Mouse (Mus musculus): ENCODE measurements around the gene Gm42906.

The Gm42906 gene

DNA sequence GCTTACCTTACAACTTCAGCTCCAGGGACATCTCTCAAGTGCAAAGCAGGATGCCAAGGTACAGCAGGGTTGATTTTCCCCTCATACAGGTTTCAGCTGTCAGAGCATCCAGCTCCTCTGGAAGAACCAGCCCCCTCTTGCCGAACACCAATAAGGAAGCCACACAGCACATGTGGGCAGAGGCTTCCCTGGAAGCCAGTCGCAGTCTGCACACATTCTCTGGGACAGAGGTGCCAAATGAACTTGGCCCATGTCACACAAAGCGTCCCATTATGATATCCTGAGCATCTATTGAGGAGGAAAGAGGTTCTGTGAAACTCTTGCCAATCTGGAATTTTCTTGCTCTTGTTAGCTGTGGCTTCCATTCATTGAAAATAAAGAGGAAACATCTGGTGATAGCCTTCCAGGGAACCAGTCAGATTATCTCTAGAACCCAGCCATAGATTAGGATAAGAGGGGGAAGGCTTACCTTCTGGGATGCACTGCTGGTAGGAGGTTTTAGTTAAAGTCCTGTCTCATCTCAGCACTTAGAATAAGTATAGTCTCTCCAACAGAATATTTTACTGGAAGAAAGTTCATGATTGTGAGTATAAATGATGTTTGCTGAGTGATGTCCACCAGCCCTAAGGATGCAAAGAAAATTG is at the start of gene Gm42906:
Gene Gm42906 (minus strand): TSS at position 51 of the 644 bp plus-strand sequence.
- no peak for DNase-seq

DNA sequence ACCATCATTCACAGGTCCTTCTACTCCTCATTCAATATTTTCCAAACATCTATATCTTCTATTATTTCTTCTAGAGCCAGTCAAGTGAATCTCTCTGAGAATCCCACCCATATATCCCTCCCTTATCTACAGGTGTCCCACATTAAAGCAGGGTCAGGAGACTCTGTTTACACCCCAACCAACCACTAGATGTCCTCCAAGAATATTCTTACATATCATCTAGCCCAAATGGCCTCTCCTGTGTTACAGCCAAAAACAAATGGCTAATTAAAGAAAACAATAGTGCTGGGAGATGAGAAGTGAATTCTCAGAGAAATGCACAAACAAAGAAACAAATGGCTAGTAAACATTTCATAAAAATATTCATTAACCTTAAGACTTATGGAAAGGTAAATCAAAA is 17.7 kb upstream of the Gm42906 start:
- no peak for DNase-seq

DNA sequence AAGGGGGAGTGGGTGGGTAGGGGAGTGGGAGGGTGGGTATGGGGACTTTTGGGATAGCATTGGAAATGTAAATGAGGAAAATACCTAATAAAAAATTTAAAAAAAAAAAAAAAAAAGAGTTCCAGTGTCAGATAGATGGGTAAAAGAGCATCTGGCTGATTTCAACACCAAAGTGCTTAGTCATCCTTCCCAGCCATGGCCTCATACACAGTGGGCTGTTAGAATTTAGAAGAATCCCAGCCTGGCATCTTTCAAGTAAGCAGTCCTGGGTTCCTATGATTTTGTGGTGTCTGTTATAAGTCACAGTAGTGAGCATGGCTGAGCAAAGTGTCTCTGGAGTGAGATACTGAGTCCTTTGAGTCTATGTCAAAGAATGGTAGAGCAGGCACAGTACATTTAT is 7.1 kb upstream of the Gm42906 start:
- no peak for DNase-seq

DNA sequence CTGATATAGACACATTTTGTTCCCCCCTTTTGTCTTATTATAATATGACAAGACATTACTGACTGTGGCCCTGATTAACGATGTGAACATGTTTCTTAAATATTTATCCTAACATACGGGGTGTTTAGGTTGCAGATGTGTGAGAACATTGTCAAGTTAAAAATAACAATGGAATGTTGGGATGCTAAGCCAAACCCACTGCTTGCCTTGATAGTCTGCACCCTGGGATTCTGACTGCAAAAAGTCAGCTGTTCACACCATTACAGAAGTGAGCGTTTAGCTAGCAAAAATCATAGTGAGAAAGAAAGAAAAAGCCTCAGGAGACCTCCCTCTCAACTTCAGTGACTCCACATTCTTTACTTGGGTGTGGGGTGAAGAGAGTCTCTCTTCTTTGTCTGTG is 1.5 kb downstream of the Gm42906 start:
- DNase-seq = no peak

DNA sequence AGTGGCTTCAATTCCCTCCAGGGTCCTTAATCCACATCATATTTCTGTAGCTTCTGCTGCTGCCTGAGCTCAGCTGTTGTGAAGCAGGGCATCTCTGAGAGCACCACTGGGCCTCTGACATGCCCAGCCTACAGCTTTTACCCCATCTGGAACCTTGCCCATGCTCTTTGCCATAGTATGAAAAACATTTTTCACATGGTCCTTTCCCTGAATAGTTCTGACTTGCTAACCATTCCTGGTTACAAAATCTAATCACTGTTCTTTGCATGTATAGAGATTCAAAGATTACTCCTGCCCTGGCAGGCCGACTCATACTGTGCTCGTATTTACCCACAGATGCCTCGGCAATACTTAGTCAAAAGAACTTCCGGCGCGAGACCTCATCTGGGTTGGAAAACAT is 5.3 kb downstream of the Gm42906 start:
- no peak for DNase-seq

DNA sequence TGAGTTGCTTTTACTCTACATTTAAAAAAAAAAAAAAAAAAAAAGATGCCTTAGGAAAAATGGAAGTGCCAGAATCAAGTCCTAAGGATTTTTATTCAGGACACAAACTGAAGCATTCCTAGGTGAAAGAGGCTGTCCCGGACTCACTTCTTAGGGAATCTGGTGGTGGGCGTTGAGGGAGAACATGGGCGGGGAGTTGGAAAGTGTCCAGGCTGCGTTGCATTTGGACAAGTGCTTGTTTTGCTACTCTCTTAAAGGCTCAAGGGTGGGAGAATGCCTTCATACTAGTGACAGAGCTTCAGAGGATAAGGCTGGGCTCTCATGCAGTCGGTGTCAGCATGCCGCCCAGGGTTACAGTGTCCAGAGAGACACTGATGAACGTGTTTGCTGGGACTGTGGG is 6.1 kb downstream of the Gm42906 start:
- DNase-seq = no peak

DNA sequence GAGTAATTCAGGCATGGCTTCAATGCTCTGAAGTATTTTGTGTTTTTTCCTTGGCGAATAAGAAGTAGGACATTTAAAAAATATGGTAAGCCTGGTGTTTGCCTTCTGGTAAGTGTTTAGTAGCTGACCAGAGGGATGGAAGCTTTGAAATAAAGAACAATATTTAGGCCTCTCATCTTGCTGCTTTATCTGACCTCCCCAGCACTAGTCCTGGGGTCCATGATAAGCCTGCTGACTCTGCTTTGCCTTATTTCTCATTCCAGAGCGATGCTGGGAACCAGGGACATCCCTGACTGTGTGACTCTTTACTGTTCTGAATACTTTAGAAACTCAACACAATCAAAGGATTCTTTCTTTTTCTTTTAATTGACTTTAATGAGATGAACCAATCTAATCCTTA is 9.4 kb downstream of the Gm42906 start:
- DNase-seq = no peak

DNA sequence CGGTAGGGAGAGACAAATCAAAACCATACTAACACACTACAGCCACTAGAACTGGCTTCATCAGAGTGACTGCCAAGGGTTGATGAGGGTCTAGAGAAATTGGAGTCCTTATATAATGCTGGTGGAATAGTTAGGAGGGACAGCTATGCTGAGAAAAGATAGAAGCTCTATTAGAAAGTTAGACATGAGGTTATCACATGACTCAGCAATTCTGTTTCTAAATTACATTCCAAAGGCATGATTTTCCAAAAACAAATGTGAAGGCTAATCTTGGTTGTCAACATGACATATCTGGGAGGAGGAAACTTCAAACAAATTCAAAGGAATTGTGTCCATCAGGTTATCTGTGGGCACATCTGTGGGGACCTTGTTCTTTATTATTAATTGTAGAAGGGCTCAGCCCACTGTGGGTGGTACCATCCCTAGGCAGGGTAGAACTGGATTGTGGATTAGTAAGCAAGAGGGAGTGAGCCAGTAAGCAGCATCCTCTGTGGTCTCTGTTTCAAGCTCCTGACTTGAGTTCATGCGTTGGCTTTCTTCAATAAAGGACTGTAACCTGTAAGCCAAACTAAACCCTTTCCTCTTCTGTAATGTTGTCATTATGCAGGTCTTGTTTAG is 10.4 kb downstream of the Gm42906 start:
- DNase-seq = no peak

DNA sequence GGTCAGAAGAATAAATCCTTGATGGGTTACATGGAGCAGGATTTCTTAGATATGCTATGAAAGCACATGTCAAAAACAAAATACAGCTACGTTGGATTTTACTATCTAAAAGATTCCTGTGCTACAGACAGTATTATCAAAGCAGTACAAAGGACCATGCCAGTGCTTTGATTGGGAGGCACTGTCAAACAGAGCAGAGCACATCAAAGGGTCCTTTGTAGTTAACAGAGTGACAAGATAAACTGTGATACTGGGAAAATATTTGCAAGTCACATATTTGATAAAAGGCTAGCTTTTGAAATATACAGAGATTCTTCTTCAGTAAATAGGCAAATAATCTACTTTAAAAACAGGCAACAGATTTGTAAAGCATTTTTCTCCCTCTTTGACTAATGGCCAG is 11.0 kb downstream of the Gm42906 start:
- DNase-seq = no peak

DNA sequence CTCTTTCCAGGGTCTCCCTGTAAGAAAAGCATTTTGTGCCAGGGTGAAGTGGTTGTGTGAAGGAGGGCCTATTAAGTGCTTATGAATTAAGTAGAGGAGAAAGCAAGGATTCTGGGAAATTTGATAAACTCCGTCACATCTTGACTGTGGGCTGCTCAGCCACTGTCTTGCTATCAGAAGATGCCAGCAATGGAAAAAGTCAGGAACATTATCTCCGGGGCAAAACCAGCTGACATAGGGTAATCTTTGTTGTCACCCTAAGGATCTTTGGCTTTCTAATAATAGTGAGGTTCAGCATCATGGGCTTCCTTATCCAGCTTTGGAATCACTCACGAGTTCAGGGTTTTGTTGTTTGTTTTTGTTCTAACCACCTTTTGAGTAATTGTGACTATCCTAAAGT is 14.3 kb downstream of the Gm42906 start:
- DNase-seq = no peak

DNA sequence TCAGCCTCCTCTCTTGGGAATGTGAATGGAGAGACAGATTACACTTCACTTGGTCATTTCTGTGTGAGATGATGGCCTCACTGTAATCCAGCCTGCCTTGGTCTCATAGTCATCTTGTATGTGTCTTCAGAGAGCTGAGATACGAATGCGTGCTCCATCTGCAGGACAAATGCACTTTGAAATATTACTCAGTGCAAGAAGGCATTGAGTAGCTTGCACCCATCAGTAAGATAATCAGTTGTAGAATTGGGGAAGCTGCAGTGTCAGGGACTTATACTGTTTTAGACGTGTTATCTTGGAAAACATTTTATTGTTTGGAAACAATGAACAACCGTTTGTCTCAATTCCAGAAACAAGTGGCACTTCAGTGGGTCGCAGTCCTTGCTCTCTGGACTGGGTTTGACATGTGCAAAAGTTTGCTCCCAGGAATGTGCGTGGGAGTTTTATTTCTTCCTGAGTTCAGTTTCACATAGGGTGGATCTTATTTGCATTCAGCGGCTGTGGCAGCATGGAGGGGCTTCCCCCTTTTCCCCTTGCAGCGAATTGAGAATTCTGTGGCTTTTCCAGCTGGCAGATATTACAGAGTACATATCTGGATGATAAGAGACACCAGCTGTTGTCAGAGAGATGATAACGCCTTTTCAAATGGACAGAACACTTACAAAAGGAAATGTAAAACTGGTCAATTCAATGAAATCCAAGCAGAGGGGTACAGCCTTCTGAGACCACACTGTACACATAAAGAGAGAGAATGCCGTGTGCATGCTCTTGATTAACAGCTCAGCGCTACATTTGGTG is 15.1 kb downstream of the Gm42906 start:
- DNase-seq = no peak

DNA sequence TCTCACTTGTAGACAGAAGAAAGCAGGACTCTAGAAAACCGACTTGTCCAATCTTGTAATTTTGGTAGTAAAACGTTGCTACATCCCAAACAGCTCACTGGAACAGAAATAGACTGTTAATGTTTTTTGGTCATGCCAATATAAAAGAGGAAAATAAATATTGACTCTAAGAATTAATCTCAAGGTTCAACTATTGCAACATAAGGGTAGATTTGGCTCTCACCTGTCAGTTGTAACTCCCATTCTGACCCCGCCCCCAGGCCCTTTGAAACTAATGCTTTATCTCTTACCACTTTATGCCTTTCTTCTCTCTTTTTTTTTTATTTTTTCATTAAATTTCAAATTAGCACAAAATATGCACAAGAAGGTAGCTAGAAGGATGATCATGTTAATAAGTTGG is 18.0 kb downstream of the Gm42906 start:
- no peak for DNase-seq

DNA sequence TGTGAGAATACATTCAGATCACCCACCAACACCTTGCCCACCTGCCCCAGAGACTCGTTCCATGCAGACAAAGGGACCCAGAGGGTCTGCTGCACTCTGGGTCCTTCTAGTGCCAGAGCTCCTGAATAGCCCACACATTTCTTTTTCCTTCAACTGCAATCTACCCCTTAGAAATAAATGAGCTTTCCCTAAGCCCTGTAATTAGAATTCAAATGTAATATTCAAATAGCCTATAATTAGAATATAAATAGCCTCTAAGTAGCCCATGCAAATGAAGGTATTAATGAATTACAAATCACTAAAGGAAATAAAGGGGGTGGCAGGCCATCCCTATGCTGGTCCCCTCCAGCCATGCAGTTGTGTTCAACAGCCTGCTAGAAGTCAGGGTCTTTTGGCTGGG is 18.7 kb downstream of the Gm42906 start:
- DNase-seq = no peak

DNA sequence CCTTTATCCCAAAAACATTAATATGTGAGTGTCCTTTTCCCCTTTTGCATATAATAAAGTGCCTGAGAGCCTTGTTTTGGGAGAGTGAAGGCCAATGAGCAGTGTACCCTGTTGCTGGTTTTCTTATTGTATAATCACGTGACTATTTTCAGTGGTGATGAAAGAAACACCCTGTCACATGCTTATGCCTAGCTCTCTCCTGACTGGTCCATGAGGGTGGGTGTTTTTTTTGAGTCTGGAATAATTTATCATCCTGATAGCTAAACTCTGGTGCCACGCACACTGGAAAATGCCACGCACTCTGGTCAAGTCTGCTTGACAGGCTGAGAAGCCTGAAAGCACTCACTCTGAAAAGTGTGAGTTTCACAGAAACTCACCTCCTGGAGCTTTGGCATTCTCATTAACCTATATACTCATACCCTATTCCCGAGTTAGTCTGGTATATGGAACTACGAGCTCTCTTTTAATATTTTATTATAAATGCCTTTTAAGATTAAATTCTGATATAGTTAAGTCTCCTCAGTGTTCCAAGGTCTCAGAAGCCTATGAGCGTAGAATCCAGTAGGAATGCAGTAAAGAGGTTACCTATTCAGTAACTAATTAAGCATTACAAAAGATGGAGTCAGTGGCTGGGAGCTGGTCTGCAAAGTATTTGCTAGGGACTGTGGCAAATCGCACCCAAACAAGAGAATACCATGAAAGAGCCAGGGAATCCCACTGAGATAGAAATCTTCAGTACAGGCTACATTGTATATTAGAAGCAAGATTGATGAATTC is 19.7 kb downstream of the Gm42906 start:
- DNase-seq = no peak

DNA sequence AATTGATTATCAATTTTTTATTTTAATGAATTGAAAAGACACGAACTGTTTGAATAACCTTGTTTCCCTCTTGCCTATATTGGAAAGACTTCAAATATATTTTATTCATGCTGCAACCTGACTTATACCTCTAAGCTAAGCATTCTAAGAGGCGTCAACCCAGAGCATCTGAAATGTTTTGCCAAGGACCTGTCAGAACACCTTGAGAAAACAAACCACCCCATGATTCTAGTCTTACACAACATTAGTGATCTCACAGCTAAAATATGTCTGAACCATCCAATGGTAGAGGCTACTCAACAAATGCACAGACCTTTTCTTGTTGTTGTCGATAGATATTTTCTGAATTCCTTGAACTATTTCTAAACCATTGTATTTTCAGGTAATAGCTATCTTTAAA is 20.5 kb downstream of the Gm42906 start:
- DNase-seq = no peak

DNA sequence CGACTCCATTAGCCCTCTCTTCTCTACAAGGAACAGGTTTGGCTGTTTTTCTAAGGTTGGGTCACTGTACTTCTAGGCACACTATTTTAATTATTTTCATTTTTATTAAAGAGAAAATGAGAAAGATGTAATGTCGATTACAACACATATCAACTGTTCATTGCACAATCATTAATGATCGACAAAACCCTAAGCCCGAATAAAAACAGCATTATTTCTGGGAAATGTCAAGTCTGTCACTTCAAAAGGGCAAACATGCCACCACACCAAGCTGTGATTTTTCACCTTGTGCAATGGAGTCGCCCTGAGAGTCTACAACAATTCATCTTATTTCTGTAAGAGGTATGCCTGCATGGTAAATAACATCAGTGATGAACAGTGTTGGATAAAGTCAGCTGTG is 21.7 kb downstream of the Gm42906 start:
- DNase-seq = no peak

DNA sequence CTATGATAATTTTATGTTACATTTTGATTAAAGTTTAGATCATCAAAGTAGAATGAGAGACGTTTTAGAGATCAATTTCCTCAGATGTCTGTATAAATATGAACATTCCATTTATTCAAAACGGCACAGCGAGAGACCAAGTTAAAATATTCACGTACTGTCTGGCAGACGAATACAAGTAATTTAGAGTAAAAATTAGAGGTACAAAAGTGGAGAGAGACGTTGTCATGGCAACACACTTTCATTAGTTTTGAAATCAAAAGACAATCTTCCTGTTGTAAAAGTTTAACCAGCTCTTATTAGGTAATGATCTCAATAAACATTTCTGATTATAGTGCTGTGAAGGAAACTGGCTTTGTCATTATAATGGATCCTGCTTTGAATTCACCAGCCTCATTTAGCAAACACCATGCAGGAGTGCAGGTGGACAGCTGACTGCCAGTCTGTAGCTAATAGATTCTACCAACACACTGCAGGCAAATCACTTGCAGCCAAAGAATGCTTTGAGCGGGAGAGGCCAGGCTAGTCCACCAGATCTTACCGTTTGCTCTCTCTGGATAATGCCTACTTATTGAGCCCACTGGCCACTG is 22.6 kb downstream of the Gm42906 start:
- no peak for DNase-seq

DNA sequence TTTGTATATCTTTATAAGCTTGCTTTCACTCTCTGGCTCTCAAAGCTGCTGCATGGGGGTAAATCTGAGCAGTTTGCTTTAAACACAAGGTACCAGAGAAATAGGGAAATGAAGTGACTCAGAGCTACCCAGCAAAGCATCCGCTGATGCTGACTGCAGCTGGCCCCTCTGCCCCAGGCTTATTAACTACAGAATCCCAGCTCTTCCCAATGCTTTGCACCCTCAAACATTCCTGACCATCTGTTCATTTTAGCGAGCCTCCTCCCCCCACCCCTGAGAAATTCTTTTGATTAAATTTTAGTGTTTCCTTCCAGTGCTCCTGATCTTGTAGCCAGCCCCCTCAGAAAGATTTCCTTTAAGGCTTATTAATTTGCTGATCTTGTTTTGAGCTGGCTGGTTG is 24.4 kb downstream of the Gm42906 start:
- no peak for DNase-seq

DNA sequence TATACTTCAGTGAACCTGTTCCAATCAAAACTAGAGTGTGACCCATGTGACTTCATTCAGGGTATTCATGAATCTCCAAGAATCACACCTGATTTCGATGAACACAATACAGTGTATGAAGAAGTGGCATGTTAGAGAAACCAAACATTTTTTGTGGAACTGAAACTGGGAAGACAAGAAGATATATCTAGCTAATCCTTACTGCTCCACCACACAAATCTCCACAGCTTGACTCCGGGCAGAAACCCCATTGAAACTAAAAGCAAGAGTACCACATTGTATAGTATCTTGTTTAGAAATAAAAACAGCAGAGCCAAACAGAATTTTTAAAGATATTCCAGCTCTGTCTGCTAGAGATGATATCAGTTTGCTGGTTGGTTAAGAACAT is 27.4 kb downstream of the Gm42906 start:
- DNase-seq = no peak

DNA sequence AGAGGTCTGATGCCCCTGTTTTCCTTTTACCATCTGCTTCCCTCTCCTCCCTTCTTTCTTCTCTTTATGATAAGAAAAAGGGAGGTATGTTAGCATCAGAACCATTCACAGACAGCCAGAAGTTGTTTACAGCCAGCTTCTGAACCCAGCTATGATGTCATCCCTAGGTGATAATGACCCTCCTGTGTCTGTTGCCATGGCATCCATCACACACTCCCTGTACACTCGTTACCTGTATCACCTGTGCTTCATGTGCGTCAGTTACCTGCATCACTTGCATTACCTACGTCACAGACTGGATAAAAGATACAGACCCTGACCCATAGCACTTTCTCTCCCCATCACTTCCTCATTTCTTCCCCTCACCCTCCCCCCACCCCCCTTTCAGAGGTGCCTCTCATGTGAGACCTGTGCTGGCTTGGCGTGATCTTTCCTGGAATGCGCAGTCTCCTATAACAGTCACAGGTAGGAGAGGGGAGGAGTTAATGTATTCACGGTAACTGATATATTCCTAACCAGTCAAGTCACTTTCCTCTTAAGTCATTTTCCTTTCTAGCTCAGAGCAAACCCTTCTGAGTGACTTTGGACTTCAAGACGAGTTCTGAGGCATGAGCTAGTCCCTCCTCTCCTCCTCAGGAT is 27.9 kb downstream of the Gm42906 start:
- DNase-seq = no peak

DNA sequence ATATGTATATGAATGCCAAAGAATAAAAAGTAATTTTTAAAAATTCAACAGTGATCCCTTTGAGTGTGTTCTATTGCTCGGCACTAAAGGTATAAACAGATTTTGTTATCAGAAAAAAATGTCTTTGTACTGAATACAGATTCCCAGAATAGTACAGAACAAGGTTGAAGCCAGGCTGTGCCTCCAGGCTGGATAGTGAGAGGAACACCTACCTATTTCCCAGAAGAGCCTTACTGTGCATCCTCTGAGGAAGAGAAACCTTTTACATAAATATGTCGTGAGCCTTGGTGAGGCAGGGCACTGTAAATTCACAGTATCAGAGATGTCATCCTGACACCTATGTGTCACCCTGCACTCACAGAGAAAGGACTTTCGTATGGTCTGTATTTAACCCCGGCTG is 31.8 kb downstream of the Gm42906 start:
- DNase-seq = no peak

DNA sequence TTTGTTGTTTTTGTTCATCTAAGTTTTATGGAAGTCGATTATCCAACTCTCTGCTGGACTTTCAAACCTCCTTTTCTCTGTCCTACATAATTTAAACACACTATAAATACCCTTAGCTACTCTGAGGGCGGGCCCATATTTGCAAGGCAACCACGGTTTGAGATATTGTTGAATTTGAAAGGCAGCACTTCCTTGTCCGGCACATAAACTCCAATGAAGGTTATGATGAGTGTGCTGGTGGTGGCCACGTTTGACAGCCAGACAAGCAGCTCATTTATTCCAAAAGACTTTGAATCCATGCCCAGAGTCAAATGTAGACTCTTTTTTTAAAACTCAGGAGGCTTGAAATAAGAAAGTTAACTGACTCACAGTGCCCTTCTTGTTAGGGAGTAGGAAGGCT is 33.3 kb downstream of the Gm42906 start:
- no peak for DNase-seq
